Mouse (Mus musculus) gastrocnemius, adult 2 months (tissue): ENCODE data around the gene Gm10840. TPM values are rescaled to one million over a fixed set of nuclear protein-coding genes. Genes with fewer than 3 reads are reported as not detected.

Source experiments
- DNase-seq: peaks from one replicate; pipeline ENCODE4 v3.0.0; 2022
- H3K27ac ChIP-seq: fragments of 200-600 bp; 2 replicates; pipeline ENCODE4 v1.8.1; 2022; ENCODE audit warnings: mild to moderate bottlenecking
- H3K4me3 ChIP-seq: fragments of 200-600 bp; 2 replicates; pipeline ENCODE4 v1.8.1; 2022; ENCODE audit warnings: mild to moderate bottlenecking, moderate library complexity
- CTCF ChIP-seq: fragments of 200-600 bp; IDR thresholded peaks from 2 replicates; pipeline ENCODE4 v1.8.1; 2022; ENCODE audit warnings: antibody characterized with exemption, mild to moderate bottlenecking, moderate library complexity
- intact Hi-C: fragments of 180-260 bp; cut with DNase I; formaldehyde crosslinking; loops from one replicate; pipeline ENCODE4 v1.15.1; 2025
- total RNA-seq, 2 experiments: library from RNA; stranded (reverse); gene quantifications; 2 replicates each; pipeline ENCODE4 v1.2.3; 2021

Gene Gm10840
- total RNA-seq, 2 experiments from 2014 or later, result not detected

GRCm38 (mm10) chr11:106164601-106165180 is 4.0 kb downstream of the Gm10840 start:
- intact Hi-C loops, result no loop called here
- Histone ChIP-seq H3K27ac (peak overlapping the region; percentile 68), H3K4me3 (peak overlapping the region; percentile 23)
- DNase-seq, result no peak
- TF ChIP-seq CTCF, result no peak

- TF ChIP-seq CTCF, result no peak
- Histone ChIP-seq H3K27ac (no peak overlapping the region), H3K4me3 (no peak overlapping the region)
- DNase-seq, result no peak
- intact Hi-C loops, result no loop called here
These were observed 6.8 kb downstream of the Gm10840 start for GRCm38 (mm10) chr11:106167435-106167834.

- intact Hi-C loops, result no loop called here
- TF ChIP-seq CTCF, result peak; percentile 19; the same call in 1 of the 2 replicates
These were observed 10.2 kb downstream of the Gm10840 start for GRCm38 (mm10) chr11:106170807-106171206.

GRCm38 (mm10) chr11:106173228-106173627 is 12.6 kb downstream of the Gm10840 start:
- DNase-seq, result no peak

More at GRCm38 (mm10) chr11:106170807-106171206, 10.2 kb downstream of the Gm10840 start:
- no peak for DNase-seq
- H3K27ac ChIP-seq, result no peak overlapping the region
- H3K4me3 ChIP-seq, result no peak overlapping the region

GRCm38 (mm10) chr11:106174372-106174771 is 13.7 kb downstream of the Gm10840 start:
- DNase-seq, result peak; percentile 82
- intact Hi-C loops, result no loop called here
- Histone ChIP-seq H3K4me3 (no peak overlapping the region), H3K27ac (peak overlapping the region; percentile 69)
- TF ChIP-seq CTCF, result no peak

More at GRCm38 (mm10) chr11:106173228-106173627, 12.6 kb downstream of the Gm10840 start:
- Histone ChIP-seq H3K27ac (no peak overlapping the region), H3K4me3 (no peak overlapping the region)
- no peak for TF ChIP-seq CTCF
- intact Hi-C loops, result no loop called here

GRCm38 (mm10) chr11:106175081-106175480 is 14.4 kb downstream of the Gm10840 start:
- DNase-seq, result peak; percentile 88
- intact Hi-C loops, result no loop called here
- Histone ChIP-seq H3K4me3 (no peak overlapping the region), H3K27ac (peak overlapping the region; percentile 69)
- TF ChIP-seq CTCF, result no peak

- H3K27ac ChIP-seq, result no peak overlapping the region
- intact Hi-C loops, result no loop called here
- no peak overlapping the region for H3K4me3 ChIP-seq
- no peak for DNase-seq
- TF ChIP-seq CTCF, result no peak
These were observed 15.7 kb downstream of the Gm10840 start for GRCm38 (mm10) chr11:106176372-106176771.

GRCm38 (mm10) chr11:106178036-106178782 is 17.6 kb downstream of the Gm10840 start:
- Histone ChIP-seq H3K27ac (no peak overlapping the region), H3K4me3 (no peak overlapping the region)
- no peak for DNase-seq
- TF ChIP-seq CTCF, result no peak
- intact Hi-C loops, result no loop called here

GRCm38 (mm10) chr11:106179711-106180448 is 19.2 kb downstream of the Gm10840 start:
- intact Hi-C loops, result no loop called here
- DNase-seq, result no peak
- TF ChIP-seq CTCF, result no peak
- Histone ChIP-seq H3K27ac (peak overlapping the region; percentile 48; the same call in 1 of the 2 replicates), H3K4me3 (no peak overlapping the region)

GRCm38 (mm10) chr11:106180449-106180801 is 19.8 kb downstream of the Gm10840 start:
- no peak for TF ChIP-seq CTCF
- H3K4me3 ChIP-seq, result no peak overlapping the region
- DNase-seq, result no peak
- peak overlapping the region; percentile 48; the same call in 1 of the 2 replicates for H3K27ac ChIP-seq
- intact Hi-C loops, result no loop called here

- TF ChIP-seq CTCF, result no peak
- DNase-seq, result no peak
- no peak overlapping the region for H3K4me3 ChIP-seq
- intact Hi-C loops, result no loop called here
- H3K27ac ChIP-seq, result peak overlapping the region; percentile 12; the same call in 1 of the 2 replicates
These were observed 26.7 kb downstream of the Gm10840 start for GRCm38 (mm10) chr11:106187326-106187725.

GRCm38 (mm10) chr11:106191716-106192115 is 31.1 kb downstream of the Gm10840 start:
- Histone ChIP-seq H3K4me3 (no peak overlapping the region), H3K27ac (no peak overlapping the region)
- TF ChIP-seq CTCF, result no peak
- intact Hi-C loops, result loop anchor here (2.0 kb wide), 1 partner anchor 31 kb away; the partner anchor contains the start of genes Gm10840 and Limd2
- DNase-seq, result no peak

- intact Hi-C loops, result loop anchor here (2.0 kb wide), 1 partner anchor 31 kb away; the partner anchor contains the start of genes Gm10840 and Limd2
- no peak for TF ChIP-seq CTCF
- Histone ChIP-seq H3K27ac (no peak overlapping the region; the same call in 1 of the 2 replicates), H3K4me3 (peak overlapping the region; percentile 80; the same call in 1 of the 2 replicates)
- DNase-seq, result no peak
These were observed 31.6 kb downstream of the Gm10840 start for GRCm38 (mm10) chr11:106192241-106192640.
